8 mouse cellular contexts compared by ENCODE assay signal in the genomic region with DNA sequence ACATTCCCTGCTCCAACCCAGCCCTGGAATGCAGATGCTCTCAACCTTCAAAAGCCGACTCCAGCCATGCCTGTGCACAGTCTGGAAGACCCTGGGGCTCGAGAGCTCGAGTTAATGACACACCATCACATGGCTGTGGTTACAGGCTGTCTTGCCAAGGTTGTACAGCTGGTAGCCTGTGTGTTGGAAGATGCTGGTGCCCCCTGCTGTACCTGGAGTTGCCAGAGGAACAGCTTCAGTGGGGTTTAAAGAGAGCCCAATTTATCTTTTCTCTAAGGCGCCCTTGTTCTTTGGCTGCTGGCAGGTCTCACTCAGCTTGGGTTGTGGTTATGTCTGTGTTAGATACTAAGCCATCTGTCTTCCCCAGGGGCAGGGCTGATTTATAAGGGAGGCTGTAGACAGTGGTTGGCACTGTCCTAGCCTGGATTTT.
DNase-seq lines count a peak whose midpoint lies in the region; ATAC-seq lines count a peak whose summit lies in the region.

No protein-coding gene starts in this region.

- no peak overlapping the region for H3K4me3 ChIP-seq in heart, embryonic 16.5 days (ENCODE audit: low read length)
- no peak overlapping the region for H3K4me3 ChIP-seq in embryonic facial prominence, embryonic 12.5 days
- no peak overlapping the region for H3K4me3 ChIP-seq in kidney, embryonic 16.5 days (ENCODE audit: low read length)

- H3K27ac ChIP-seq in heart, embryonic 16.5 days (ENCODE audit: low read length) = no peak overlapping the region
- H3K27ac ChIP-seq in embryonic facial prominence, embryonic 12.5 days = no peak overlapping the region
- no peak overlapping the region for H3K27ac ChIP-seq in kidney, embryonic 16.5 days (ENCODE audit: low read length)

- WGBS in heart, embryonic 16.5 days = 21% methylated on average over 4 of the region's 4 CpGs
- WGBS in embryonic facial prominence, embryonic 12.5 days = 25% methylated on average over 4 of the region's 4 CpGs
- WGBS in kidney, embryonic 16.5 days = 42% methylated on average over 4 of the region's 4 CpGs

- no peak overlapping the region for H3K9ac ChIP-seq in heart, embryonic 16.5 days (ENCODE audit: low read length)
- H3K9ac ChIP-seq in embryonic facial prominence, embryonic 12.5 days = no peak overlapping the region
- H3K9ac ChIP-seq in kidney, embryonic 16.5 days (replicated peaks; ENCODE audit: low read length) = no peak overlapping the region

- H3K36me3 ChIP-seq in heart, embryonic 16.5 days (ENCODE audit: control insufficient read depth, insufficient read depth) = no peaks in the 10 kb centered on the region
- no peaks in the 10 kb centered on the region for H3K36me3 ChIP-seq in embryonic facial prominence, embryonic 12.5 days
- H3K36me3 ChIP-seq in kidney, embryonic 16.5 days (ENCODE audit: insufficient read depth, low read length) = no peaks in the 10 kb centered on the region

- no peak overlapping the region for H3K4me2 ChIP-seq in heart, embryonic 16.5 days (ENCODE audit: low read depth, low read length)
- H3K4me2 ChIP-seq in embryonic facial prominence, embryonic 12.5 days (replicated peaks) = no peak overlapping the region
- no peak overlapping the region for H3K4me2 ChIP-seq in kidney, embryonic 16.5 days (replicated peaks; ENCODE audit: low read depth, low read length)

- no peak for DNase-seq in heart, postnatal 36 days
- peak; percentile 51 for DNase-seq in naive thymus-derived CD4-positive, alpha-beta T cell, adult 2 months (ENCODE audit: low read depth)
- no peak for DNase-seq in spleen, postnatal 4 days (ENCODE audit: low spot score in 2 of 2)
- no peak for DNase-seq in urinary bladder, postnatal 14 days (ENCODE audit: low spot score)
- DNase-seq in adrenal gland, adult (ENCODE audit: inconsistent age in 2 of 2, low spot score in 1 of 2) = no peak

- H3K27me3 ChIP-seq in heart, embryonic 16.5 days (ENCODE audit: control insufficient read depth, insufficient read depth, low read length) = no peaks in the 10 kb centered on the region
- no peaks in the 10 kb centered on the region for H3K27me3 ChIP-seq in embryonic facial prominence, embryonic 12.5 days
- H3K27me3 ChIP-seq in kidney, embryonic 16.5 days (ENCODE audit: insufficient read depth, low read length) = no peaks in the 10 kb centered on the region

- H3K4me1 ChIP-seq in heart, embryonic 16.5 days (ENCODE audit: control insufficient read depth, insufficient read depth, low read length) = no peaks in the 10 kb centered on the region; the same call in 1 of the 2 replicates
- H3K4me1 ChIP-seq in embryonic facial prominence, embryonic 12.5 days = 0 out of 2 replicates have a peak, but pooled peaks cover 4% of the 10 kb centered on the region
- H3K4me1 ChIP-seq in kidney, embryonic 16.5 days (ENCODE audit: insufficient read depth, low read length) = peaks cover 6% of the 10 kb centered on the region; the same call in 1 of the 2 replicates

- intact Hi-C loops in heart, postnatal 36 days (cut with DNase I) = no loop called here

- ATAC-seq in heart, embryonic 16.5 days (replicated peaks; ENCODE audit: extremely low read depth, insufficient read depth, low FRiP score) = 0 out of 2 replicates have a peak, but pooled peaks have one; percentile 32
- ATAC-seq in embryonic facial prominence, embryonic 12.5 days (ENCODE audit: insufficient number of reproducible peaks, insufficient read depth, low FRiP score, low TSS enrichment) = 0 out of 2 replicates have a peak, but pooled peaks have one; percentile 52
- ATAC-seq in kidney, embryonic 16.5 days (ENCODE audit: low FRiP score, low TSS enrichment) = peak; percentile 57; the same call in 1 of the 2 replicates

- H3K9me3 ChIP-seq in heart, embryonic 16.5 days (replicated peaks; ENCODE audit: control insufficient read depth, low read length) = no peaks in the 10 kb centered on the region
- no peaks in the 10 kb centered on the region for H3K9me3 ChIP-seq in embryonic facial prominence, embryonic 12.5 days
- H3K9me3 ChIP-seq in kidney, embryonic 16.5 days (ENCODE audit: low read length) = no peaks in the 10 kb centered on the region
